Mouse (Mus musculus) liver, embryonic 11.5 days (tissue): ENCODE results near the gene D10Wsu102e. TPM values are rescaled to one million over a fixed set of nuclear protein-coding genes. Genes with fewer than 3 reads are reported as not detected.
"Not testable (repeated sequence)": the region's sequence is repeated elsewhere in the genome, so short reads cannot be mapped to it uniquely, and the experiment has no call there.

Experiments used
- ATAC-seq: fragments of 200-750 bp; cut with Nextera tagmentation; replicated peaks from 2 replicates; pipeline ENCODE4 v1.8.0; 2017; ENCODE audit warnings: moderate number of reproducible peaks, mild to moderate bottlenecking, moderate TSS enrichment, moderate library complexity; ENCODE audit not compliant: low FRiP score
- DNase-seq: peaks from one replicate; pipeline ENCODE4 v3.0.0-alpha.2; 2017; ENCODE audit warnings: low spot score
- H3K27ac ChIP-seq: fragments of 300-500 bp; sonication (generic); 2 replicates; pipeline ENCODE4 v1.5.1; 2014; ENCODE audit warnings: mild to moderate bottlenecking, low read depth, low read length, control low read depth
- H3K27me3 ChIP-seq: fragments of 300-500 bp; sonication (generic); replicated peaks from 2 replicates; pipeline ENCODE4 v1.6.1; 2014; ENCODE audit warnings: low read length, mixed read lengths; ENCODE audit not compliant: control insufficient read depth, insufficient read depth
- H3K36me3 ChIP-seq: fragments of 300-500 bp; sonication (generic); 2 replicates; pipeline ENCODE4 v1.6.1; 2014; ENCODE audit warnings: mild to moderate bottlenecking, low read length, moderate library complexity, mixed read lengths; ENCODE audit not compliant: control insufficient read depth, insufficient read depth
- H3K4me1 ChIP-seq: fragments of 300-500 bp; sonication (generic); replicated peaks from 2 replicates; pipeline ENCODE4 v1.6.1; 2014; ENCODE audit warnings: low read length, mixed read lengths; ENCODE audit not compliant: control insufficient read depth, insufficient read depth
- H3K4me2 ChIP-seq: fragments of 300-500 bp; sonication (generic); 2 replicates; pipeline ENCODE4 v1.6.1; 2014; ENCODE audit warnings: mild to moderate bottlenecking, control low read depth, moderate library complexity
- H3K4me3 ChIP-seq: fragments of 300-500 bp; sonication (generic); 2 replicates; pipeline ENCODE4 v1.5.1; 2014; ENCODE audit warnings: low read depth, low read length, control low read depth
- H3K9ac ChIP-seq: fragments of 300-500 bp; sonication (generic); 2 replicates; pipeline ENCODE4 v1.6.1; 2014; ENCODE audit warnings: low read depth, low read length, control low read depth
- H3K9me3 ChIP-seq: fragments of 300-500 bp; sonication (generic); 2 replicates; pipeline ENCODE4 v1.6.1; 2016; ENCODE audit warnings: low read length, inconsistent platforms, mixed read lengths; ENCODE audit not compliant: control insufficient read depth
- WGBS: fragments of 180-500 bp; shearing (Covaris S2); extraction: QIAGEN DNeasy Blood & Tissue Kit; methylation state at CpG from one replicate; pipeline ENCODE4 v1.1.7; 2014; 5-methylcytosine and 5-hydroxymethylcytosine counted together
- polyA plus RNA-seq: library from polyadenylated mRNA; unstranded; fragments of >200 nt; fragmentation: Nextera tagmentation; extraction: Ambion mirVana; gene quantifications from 2 replicates; pipeline ENCODE4 v1.2.1, GENCODE M21; 2014

D10Wsu102e gene
- polyA plus RNA-seq, 1 experiment from 2014 or later, result 0.81 TPM

DNA sequence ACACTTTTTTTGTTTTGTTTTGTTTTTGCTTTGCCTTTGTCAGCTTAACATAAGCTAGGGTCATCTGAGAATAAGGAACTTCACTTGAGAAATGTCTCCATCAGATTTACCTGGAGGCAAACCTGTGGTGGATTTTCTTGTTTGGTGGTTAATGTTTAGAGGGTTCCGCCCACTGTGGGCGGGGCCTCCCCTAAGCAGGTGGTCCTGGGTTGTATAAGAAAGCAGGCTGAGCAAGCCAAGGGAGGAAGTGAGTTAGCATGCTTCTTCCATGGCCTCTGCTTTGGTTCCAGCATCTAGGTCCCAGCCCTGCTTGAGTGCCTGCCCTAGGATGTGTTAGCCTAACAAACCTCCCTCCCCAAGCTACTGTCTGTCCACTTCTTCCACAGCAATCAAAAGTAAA is 18.8 kb upstream of the D10Wsu102e start:
- Histone ChIP-seq H3K9me3 (no peaks in the 10 kb centered on the region), H3K27me3 (peaks cover 34% of the 10 kb centered on the region), H3K27ac (no peak overlapping the region), H3K9ac (no peak overlapping the region), H3K4me3 (no peak overlapping the region), H3K36me3 (no peaks in the 10 kb centered on the region), H3K4me2 (no peak overlapping the region), H3K4me1 (peaks cover 2% of the 10 kb centered on the region; the same call in 1 of the 2 replicates)
- no peak for DNase-seq
- ATAC-seq, result no peak
- 19% methylated on average over 2 of the region's 2 CpGs for whole genome bisulfite sequencing

DNA sequence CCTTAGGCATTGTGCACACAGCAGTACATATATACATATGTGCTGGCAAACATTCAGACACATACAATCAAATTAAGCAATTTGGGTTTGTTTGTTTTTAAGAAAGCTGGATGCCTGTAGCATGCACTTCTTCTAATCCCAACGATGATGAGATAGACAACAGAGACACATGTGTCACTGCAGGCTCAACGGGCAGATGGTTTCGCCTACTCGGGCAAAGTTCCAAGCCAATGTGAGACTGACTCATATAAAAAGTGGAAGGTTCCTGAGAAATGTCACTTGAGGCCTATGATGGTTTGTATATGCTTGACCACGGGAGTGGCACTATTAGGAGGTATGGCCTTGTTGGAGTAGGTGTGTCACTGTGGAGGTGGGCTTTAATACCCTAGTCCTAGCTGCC is 16.9 kb upstream of the D10Wsu102e start:
- 76% methylated on average over 5 of the region's 5 CpGs for WGBS
- Histone ChIP-seq H3K9me3 (no peaks in the 10 kb centered on the region), H3K27ac (no peak overlapping the region), H3K36me3 (no peaks in the 10 kb centered on the region), H3K9ac (no peak overlapping the region), H3K4me2 (no peak overlapping the region), H3K27me3 (peaks cover 14% of the 10 kb centered on the region), H3K4me1 (no peaks in the 10 kb centered on the region), H3K4me3 (no peak overlapping the region)
- DNase-seq (no peak), ATAC-seq (no peak)

DNA sequence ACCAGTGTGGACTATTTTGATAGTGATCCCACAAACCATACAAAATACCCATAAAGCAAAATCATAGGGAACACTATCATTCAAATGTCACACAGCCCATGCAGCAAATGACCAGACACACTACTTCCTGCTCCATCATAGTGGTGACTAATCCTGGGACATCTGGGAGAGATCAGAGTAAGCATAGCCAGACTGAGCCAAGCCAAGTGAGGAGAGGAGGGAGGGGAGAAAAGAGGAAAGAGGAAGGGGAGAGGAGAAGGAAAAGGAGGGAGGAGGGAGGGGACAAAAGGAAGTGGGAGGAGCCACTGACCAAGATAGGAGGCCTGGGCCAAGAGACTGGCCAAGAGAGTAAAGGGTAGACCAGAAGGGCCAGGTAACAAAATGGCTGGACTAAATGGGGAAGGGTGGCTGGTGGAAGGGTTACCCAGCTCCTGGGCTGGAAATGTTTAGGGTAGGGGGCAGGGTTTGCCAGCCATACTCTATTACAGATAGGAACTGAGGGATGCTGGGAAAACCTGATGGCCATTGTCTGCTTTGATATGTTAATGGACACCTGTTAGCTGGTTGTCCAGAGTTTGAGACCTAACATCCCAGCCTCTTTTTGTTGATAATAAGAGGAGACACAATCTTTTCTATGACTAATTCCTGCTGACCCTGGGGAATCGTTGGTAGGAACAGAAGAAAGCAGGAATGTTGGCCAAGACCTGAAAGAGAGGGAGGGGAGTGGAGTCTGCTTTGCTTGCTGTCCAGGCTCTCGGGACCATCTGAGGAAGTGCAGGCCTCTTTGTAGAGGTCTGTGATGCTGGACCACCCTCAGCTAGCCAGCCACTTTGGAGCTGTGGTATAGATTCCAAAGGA is 16.0 kb upstream of the D10Wsu102e start:
- H3K4me2 ChIP-seq, result no peak overlapping the region
- no peak overlapping the region for H3K4me3 ChIP-seq
- no peaks in the 10 kb centered on the region for H3K36me3 ChIP-seq
- H3K4me1 ChIP-seq, result no peaks in the 10 kb centered on the region
- ATAC-seq, result no peak
- no peaks in the 10 kb centered on the region for H3K9me3 ChIP-seq
- H3K9ac ChIP-seq, result no peak overlapping the region
- DNase-seq, result no peak
- H3K27me3 ChIP-seq, result peaks cover 9% of the 10 kb centered on the region
- H3K27ac ChIP-seq, result no peak overlapping the region
- 58% methylated on average over 2 of the region's 2 CpGs for WGBS

DNA sequence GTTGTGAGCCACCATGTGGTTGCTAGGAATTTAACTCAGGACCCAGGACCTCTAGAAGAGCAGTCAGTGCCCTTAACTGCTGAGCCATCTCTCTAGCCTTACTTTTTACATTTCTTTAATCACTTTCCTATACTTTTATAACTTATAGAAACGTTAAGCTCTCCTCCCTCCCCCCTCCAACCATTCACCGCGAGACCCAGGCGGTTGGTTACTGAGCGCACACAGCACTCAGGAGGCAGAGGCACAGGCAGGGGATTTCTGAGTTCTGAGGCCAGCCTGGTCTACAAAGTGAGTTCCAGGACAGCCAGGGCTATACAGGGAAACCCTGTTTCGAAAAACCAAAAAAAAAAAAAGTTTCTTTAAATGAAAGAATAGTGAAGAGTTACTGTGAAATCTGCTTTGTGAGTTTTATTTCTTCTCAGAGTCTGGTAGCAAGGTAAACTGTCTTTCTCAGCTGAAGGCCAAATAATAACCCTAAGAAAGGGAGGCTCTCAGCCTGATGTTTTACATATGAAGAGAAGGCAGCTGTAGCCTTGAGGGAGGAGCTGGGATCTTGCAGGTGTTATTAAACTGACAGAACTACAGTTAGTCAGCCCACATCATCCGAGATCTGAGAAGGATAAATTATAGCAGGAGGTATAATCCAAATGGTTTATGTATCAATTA is 14.2 kb upstream of the D10Wsu102e start:
- Histone ChIP-seq H3K27me3 (no peaks in the 10 kb centered on the region; the same call in 1 of the 2 replicates), H3K4me3 (no peak overlapping the region), H3K9ac (no peak overlapping the region), H3K4me2 (no peak overlapping the region), H3K9me3 (no peaks in the 10 kb centered on the region), H3K27ac (no peak overlapping the region), H3K36me3 (no peaks in the 10 kb centered on the region), H3K4me1 (no peaks in the 10 kb centered on the region)
- 56% methylated on average over 7 of the region's 7 CpGs for WGBS
- ATAC-seq, result no peak
- DNase-seq, result no peak

DNA sequence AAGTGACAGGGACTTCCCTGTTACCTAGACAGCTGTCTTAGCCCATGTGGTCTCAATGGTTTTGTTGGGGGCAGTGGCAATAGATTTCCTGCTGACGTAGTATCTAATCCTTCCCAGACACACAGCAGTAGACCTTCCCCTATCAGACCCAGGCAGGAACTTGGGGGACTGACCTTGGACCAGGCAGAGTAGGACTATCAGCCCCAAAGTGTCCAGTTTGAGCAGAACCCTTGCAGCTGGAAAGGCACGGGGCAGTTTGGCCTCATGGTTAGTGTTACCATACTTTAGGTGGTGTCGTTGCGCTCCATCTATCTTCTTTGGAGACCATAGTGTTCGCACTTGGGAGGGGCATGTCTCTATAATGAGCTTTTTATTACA is 13.7 kb upstream of the D10Wsu102e start:
- ATAC-seq (no peak), DNase-seq (no peak)
- Histone ChIP-seq H3K9ac (no peak overlapping the region), H3K4me3 (no peak overlapping the region), H3K4me2 (no peak overlapping the region), H3K4me1 (no peaks in the 10 kb centered on the region), H3K27me3 (no peaks in the 10 kb centered on the region; the same call in 1 of the 2 replicates), H3K9me3 (no peaks in the 10 kb centered on the region), H3K27ac (no peak overlapping the region), H3K36me3 (no peaks in the 10 kb centered on the region)
- 67% methylated on average over 5 of the region's 5 CpGs for WGBS

DNA sequence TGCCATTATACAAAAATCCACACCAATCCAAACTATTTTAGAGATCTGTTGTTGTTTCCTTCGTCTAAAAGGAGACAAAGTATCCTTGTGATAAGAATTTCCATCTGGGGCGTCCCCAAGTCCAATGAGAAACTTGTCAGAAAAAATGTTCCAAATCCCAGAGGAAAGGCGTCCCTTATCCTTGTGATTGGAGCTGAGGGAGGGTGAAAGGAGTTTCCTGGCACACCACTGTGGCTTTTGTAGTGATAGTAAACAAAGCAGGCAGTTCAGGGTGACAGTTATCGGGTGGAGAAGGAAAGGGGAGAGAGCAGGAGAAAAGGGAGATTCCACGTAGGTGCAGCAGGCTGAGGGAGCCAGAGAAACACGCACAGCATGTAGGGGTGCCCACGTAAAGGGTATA is 12.5 kb upstream of the D10Wsu102e start:
- H3K9me3 ChIP-seq, result no peaks in the 10 kb centered on the region
- no peak overlapping the region for H3K4me3 ChIP-seq
- no peak for ATAC-seq
- no peaks in the 10 kb centered on the region for H3K36me3 ChIP-seq
- no peak overlapping the region for H3K4me2 ChIP-seq
- no peak for DNase-seq
- H3K4me1 ChIP-seq, result no peaks in the 10 kb centered on the region
- H3K27me3 ChIP-seq, result no peaks in the 10 kb centered on the region
- no peak overlapping the region for H3K27ac ChIP-seq
- 35% methylated on average over 7 of the region's 7 CpGs for WGBS
- no peak overlapping the region for H3K9ac ChIP-seq

DNA sequence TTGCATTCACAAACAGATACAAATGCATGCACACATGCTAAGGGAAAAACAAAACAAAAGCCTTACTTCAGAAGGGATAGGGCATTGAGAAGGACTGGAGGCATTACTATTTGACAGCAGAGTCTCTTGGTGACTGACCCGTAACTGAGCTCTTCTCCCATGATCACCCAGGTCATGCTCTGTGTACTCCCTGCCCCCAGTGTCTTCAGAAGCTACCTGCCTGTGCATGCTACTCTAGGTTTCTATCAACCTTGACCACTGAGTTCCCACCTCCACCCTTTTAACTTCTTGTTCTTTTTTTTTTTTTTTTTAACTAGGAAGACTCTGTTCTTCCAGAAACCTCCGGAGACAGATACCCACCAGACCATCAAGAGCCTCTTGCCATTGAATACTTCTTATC is 9.3 kb upstream of the D10Wsu102e start:
- 81% methylated on average over 2 of the region's 2 CpGs for WGBS
- DNase-seq, result no peak
- H3K4me1 ChIP-seq, result no peaks in the 10 kb centered on the region

DNA sequence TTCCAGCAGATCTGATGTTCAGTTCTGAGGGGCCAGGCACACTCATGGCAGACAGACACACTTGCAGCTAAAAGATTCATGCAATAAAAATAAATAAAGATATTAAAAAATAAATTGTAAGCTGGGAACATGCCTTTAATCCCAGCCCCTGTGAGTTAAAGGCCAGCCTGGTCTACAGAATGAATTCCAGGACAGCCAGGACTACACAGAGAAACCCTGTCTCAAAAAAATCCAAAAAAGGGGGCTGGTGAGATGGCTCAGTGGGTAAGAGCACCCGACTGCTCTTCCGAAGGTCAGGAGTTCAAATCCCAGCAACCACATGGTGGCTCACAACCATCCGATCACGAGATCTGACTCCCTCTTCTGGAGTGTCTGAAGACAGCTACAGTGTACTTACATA is 8.2 kb upstream of the D10Wsu102e start:
- DNase-seq, H3K4me1 ChIP-seq, H3K36me3 ChIP-seq, ATAC-seq, H3K9me3 ChIP-seq, H3K4me2 ChIP-seq, H3K27me3 ChIP-seq, H3K4me3 ChIP-seq, H3K9ac ChIP-seq, H3K27ac ChIP-seq: not testable (repeated sequence)
- WGBS, result 80% methylated on average over 4 of the region's 4 CpGs

More for the DNA sequence above, 9.3 kb upstream of the D10Wsu102e start:
- no peak overlapping the region for H3K27ac ChIP-seq
- no peak overlapping the region for H3K9ac ChIP-seq
- no peak overlapping the region for H3K4me2 ChIP-seq
- H3K9me3 ChIP-seq, result no peaks in the 10 kb centered on the region
- ATAC-seq, result no peak
- H3K27me3 ChIP-seq, result no peaks in the 10 kb centered on the region
- H3K4me3 ChIP-seq, result no peak overlapping the region
- no peaks in the 10 kb centered on the region for H3K36me3 ChIP-seq
